Mouse (Mus musculus): ENCODE measurements around the gene Cyp27b1. TPM values are rescaled to one million over a fixed set of nuclear protein-coding genes. Genes with fewer than 3 reads are reported as not detected.

Gene Cyp27b1
- polyA plus RNA-seq, 1 experiment, result 0.20 TPM

- H3K79me2 ChIP-seq (ENCODE audit: control insufficient read depth, insufficient read depth), result no peaks in the 10 kb centered on the region
- no peaks in the 10 kb centered on the region for H3K36me3 ChIP-seq (ENCODE audit: control insufficient read depth, insufficient read depth)
- TF ChIP-seq MAX (IDR thresholded peaks at IDR 0.05) (no peak), FOSL1 (IDR thresholded peaks at IDR 0.05; ENCODE audit: insufficient read depth, low read length, poor library complexity, severe bottlenecking) (no peak), USF1 (IDR thresholded peaks at IDR 0.05; ENCODE audit: low read depth) (no peak), MYOD1 (IDR thresholded peaks at IDR 0.05; ENCODE audit: control insufficient read depth, insufficient read length, low read depth) (no peak), CTCF (IDR thresholded peaks at IDR 0.05; ENCODE audit: control insufficient read depth, insufficient read depth, insufficient read length) (no peak), MYOG (IDR thresholded peaks at IDR 0.05; ENCODE audit: control insufficient read depth, extremely low read depth, insufficient read length) (no peak), CEBPB (IDR thresholded peaks at IDR 0.05; ENCODE audit: low read depth) (no peak)
- peaks cover 4% of the 10 kb centered on the region for H3K27me3 ChIP-seq (ENCODE audit: control insufficient read depth, insufficient read depth, insufficient read length)
- H3ac ChIP-seq (ENCODE audit: control insufficient read depth, insufficient read length, low read depth), result no peak overlapping the region
- no peak overlapping the region for H3K4me3 ChIP-seq (ENCODE audit: insufficient read depth, poor library complexity, severe bottlenecking)
- no peaks in the 10 kb centered on the region for H3K79me3 ChIP-seq (ENCODE audit: low read depth)
These were observed 35.9 kb downstream of the Cyp27b1 start for GRCm38 (mm10) chr10:127083915-127084306.

GRCm38 (mm10) chr10:127085052-127085451 lies 37.0 kb downstream of the Cyp27b1 start:
- Histone ChIP-seq H3K27me3 (ENCODE audit: control insufficient read depth, insufficient read depth, insufficient read length) (peaks cover 3% of the 10 kb centered on the region), H3K36me3 (ENCODE audit: control insufficient read depth, insufficient read depth) (no peaks in the 10 kb centered on the region), H3K4me3 (ENCODE audit: insufficient read depth, poor library complexity, severe bottlenecking) (no peak overlapping the region), H3ac (ENCODE audit: control insufficient read depth, insufficient read length, low read depth) (no peak overlapping the region), H3K79me3 (ENCODE audit: low read depth) (no peaks in the 10 kb centered on the region), H3K79me2 (ENCODE audit: control insufficient read depth, insufficient read depth) (no peaks in the 10 kb centered on the region)
- TF ChIP-seq MYOD1 (IDR thresholded peaks at IDR 0.05; ENCODE audit: control insufficient read depth, insufficient read length, low read depth), result no peak
- no peak for TF ChIP-seq USF1 (IDR thresholded peaks at IDR 0.05; ENCODE audit: low read depth)
- no peak for TF ChIP-seq MAX (IDR thresholded peaks at IDR 0.05)
- no peak for TF ChIP-seq MYOG (IDR thresholded peaks at IDR 0.05; ENCODE audit: control insufficient read depth, extremely low read depth, insufficient read length)
- no peak for TF ChIP-seq CEBPB (IDR thresholded peaks at IDR 0.05; ENCODE audit: low read depth)
- no peak for TF ChIP-seq CTCF (IDR thresholded peaks at IDR 0.05; ENCODE audit: control insufficient read depth, insufficient read depth, insufficient read length)
- TF ChIP-seq FOSL1 (IDR thresholded peaks at IDR 0.05; ENCODE audit: insufficient read depth, low read length, poor library complexity, severe bottlenecking), result no peak

- TF ChIP-seq CTCF (IDR thresholded peaks at IDR 0.05; ENCODE audit: control insufficient read depth, insufficient read depth, insufficient read length) (no peak), FOSL1 (IDR thresholded peaks at IDR 0.05; ENCODE audit: insufficient read depth, low read length, poor library complexity, severe bottlenecking) (no peak), MAX (IDR thresholded peaks at IDR 0.05) (no peak), CEBPB (IDR thresholded peaks at IDR 0.05; ENCODE audit: low read depth) (no peak), MYOD1 (IDR thresholded peaks at IDR 0.05; ENCODE audit: control insufficient read depth, insufficient read length, low read depth) (no peak), MYOG (IDR thresholded peaks at IDR 0.05; ENCODE audit: control insufficient read depth, extremely low read depth, insufficient read length) (no peak), USF1 (IDR thresholded peaks at IDR 0.05; ENCODE audit: low read depth) (no peak)
- Histone ChIP-seq H3K79me2 (ENCODE audit: control insufficient read depth, insufficient read depth) (no peaks in the 10 kb centered on the region), H3K4me3 (ENCODE audit: insufficient read depth, poor library complexity, severe bottlenecking) (no peak overlapping the region), H3K36me3 (ENCODE audit: control insufficient read depth, insufficient read depth) (no peaks in the 10 kb centered on the region), H3K27me3 (ENCODE audit: control insufficient read depth, insufficient read depth, insufficient read length) (no peaks in the 10 kb centered on the region), H3ac (ENCODE audit: control insufficient read depth, insufficient read length, low read depth) (no peak overlapping the region), H3K79me3 (ENCODE audit: low read depth) (no peaks in the 10 kb centered on the region)
These were observed 37.6 kb downstream of the Cyp27b1 start for GRCm38 (mm10) chr10:127085633-127086032.

GRCm38 (mm10) chr10:127090560-127091411 lies 42.7 kb downstream of the Cyp27b1 start:
- H3K79me2 ChIP-seq (ENCODE audit: control insufficient read depth, insufficient read depth), result no peaks in the 10 kb centered on the region
- TF ChIP-seq USF1 (IDR thresholded peaks at IDR 0.05; ENCODE audit: low read depth), result no peak
- TF ChIP-seq FOSL1 (IDR thresholded peaks at IDR 0.05; ENCODE audit: insufficient read depth, low read length, poor library complexity, severe bottlenecking), result no peak
- TF ChIP-seq MYOD1 (IDR thresholded peaks at IDR 0.05; ENCODE audit: control insufficient read depth, insufficient read length, low read depth), result peak; percentile 34
- TF ChIP-seq MAX (IDR thresholded peaks at IDR 0.05), result peak; percentile 83
- no peaks in the 10 kb centered on the region for H3K79me3 ChIP-seq (ENCODE audit: low read depth)
- H3K4me3 ChIP-seq (ENCODE audit: insufficient read depth, poor library complexity, severe bottlenecking), result peak overlapping the region; percentile 6
- H3K27me3 ChIP-seq (ENCODE audit: control insufficient read depth, insufficient read depth, insufficient read length), result no peaks in the 10 kb centered on the region
- peak overlapping the region; percentile 42 for H3ac ChIP-seq (ENCODE audit: control insufficient read depth, insufficient read length, low read depth)
- H3K36me3 ChIP-seq (ENCODE audit: control insufficient read depth, insufficient read depth), result no peaks in the 10 kb centered on the region

- no peaks in the 10 kb centered on the region for H3K36me3 ChIP-seq (ENCODE audit: control insufficient read depth, insufficient read depth)
- H3K79me2 ChIP-seq (ENCODE audit: control insufficient read depth, insufficient read depth), result no peaks in the 10 kb centered on the region
- no peak overlapping the region for H3K4me3 ChIP-seq (ENCODE audit: insufficient read depth, poor library complexity, severe bottlenecking)
- H3ac ChIP-seq (ENCODE audit: control insufficient read depth, insufficient read length, low read depth), result peak overlapping the region; percentile 42
- H3K79me3 ChIP-seq (ENCODE audit: low read depth), result no peaks in the 10 kb centered on the region
- peak; percentile 50 for TF ChIP-seq CTCF (IDR thresholded peaks at IDR 0.05; ENCODE audit: control insufficient read depth, insufficient read depth, insufficient read length)
- TF ChIP-seq MAX (IDR thresholded peaks at IDR 0.05), result peak; percentile 47
- no peak for TF ChIP-seq CEBPB (IDR thresholded peaks at IDR 0.05; ENCODE audit: low read depth)
- H3K27me3 ChIP-seq (ENCODE audit: control insufficient read depth, insufficient read depth, insufficient read length), result no peaks in the 10 kb centered on the region
These were observed 43.7 kb downstream of the Cyp27b1 start for GRCm38 (mm10) chr10:127091507-127092396.
